Mouse (Mus musculus) E14TG2a.4 (cell line): ENCODE measurements around the gene Ess2.

Experiments used
- H3K27me3 ChIP-seq: 2 replicates; pipeline ENCODE4 v1.6.1; 2014; ENCODE audit warnings: low read length, control low read depth; ENCODE audit not compliant: insufficient read depth
- H3K36me3 ChIP-seq: 2 replicates; pipeline ENCODE4 v1.6.1; 2014; ENCODE audit warnings: low read length, control low read depth; ENCODE audit not compliant: insufficient read depth
- H3K4me1 ChIP-seq: replicated peaks from 2 replicates; pipeline ENCODE4 v1.6.1; 2014; ENCODE audit warnings: low read depth, low read length, control low read depth
- H3K4me3 ChIP-seq: replicated peaks from 2 replicates; pipeline ENCODE4 v1.5.1; 2014; ENCODE audit warnings: mild to moderate bottlenecking, low read length
- H3K9me3 ChIP-seq: 2 replicates; pipeline ENCODE4 v1.6.1; 2014; ENCODE audit warnings: low read length, control low read depth
- CTCF ChIP-seq: conservative IDR thresholded peaks from 2 replicates; pipeline ENCODE4 v1.5.1; 2014; ENCODE audit warnings: low read length
- NANOG ChIP-seq: IDR thresholded peaks from 2 replicates; pipeline ENCODE4 v1.6.1; 2014; ENCODE audit warnings: borderline replicate concordance, low read length, mixed read lengths
- POU5F1 ChIP-seq: IDR thresholded peaks from 2 replicates; pipeline ENCODE4 v1.6.1; 2014; ENCODE audit warnings: low read length, borderline replicate concordance

Gene Ess2

DNA sequence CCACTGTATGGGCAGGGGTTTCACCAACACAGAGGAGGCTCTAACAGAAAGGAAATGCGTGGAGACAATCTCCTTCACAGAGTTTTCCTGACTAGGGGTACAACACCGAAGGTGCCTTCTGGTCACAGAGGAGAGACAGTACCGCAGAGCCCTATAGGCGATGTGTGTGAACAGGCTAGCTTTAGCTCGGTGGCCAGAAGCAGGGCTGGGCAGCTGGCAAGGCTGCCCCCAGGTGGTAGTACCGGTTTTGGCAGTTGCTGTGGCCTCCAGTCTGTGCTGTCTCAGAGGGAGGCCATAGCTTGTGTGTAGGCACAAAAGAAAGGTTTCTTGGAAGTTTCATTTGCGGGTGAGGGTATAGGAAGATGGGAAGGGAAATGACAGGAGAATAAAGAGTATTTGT lies 27.7 kb upstream of the Ess2 start:
- H3K9me3 ChIP-seq = no peaks in the 10 kb centered on the region
- peaks cover 24% of the 10 kb centered on the region for H3K27me3 ChIP-seq
- TF ChIP-seq CTCF (peak; percentile 49), POU5F1 (no peak)
- H3K4me1 ChIP-seq = peaks cover 36% of the 10 kb centered on the region
- no peak overlapping the region for H3K4me3 ChIP-seq
- H3K36me3 ChIP-seq = no peaks in the 10 kb centered on the region

DNA sequence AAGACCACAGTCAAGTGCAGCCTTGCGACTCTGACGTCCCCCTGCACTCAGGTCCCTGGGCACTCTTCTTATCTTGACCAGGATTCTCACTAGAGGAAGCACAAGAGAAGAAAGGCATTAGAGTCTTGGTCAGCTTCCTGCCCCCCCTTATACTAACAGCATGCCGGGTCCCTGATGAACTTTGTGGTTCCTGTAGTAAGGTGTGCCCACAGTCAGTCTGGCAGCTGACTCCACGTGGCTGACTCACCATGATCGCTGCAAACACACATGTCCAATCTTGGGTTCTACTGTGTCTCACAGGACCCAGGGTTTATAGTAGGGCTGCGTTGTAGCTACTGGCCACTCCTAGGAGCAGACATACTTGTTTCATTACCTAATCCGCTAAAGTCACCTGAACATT lies 27.0 kb upstream of the Ess2 start:
- Histone ChIP-seq H3K36me3 (no peaks in the 10 kb centered on the region), H3K4me1 (peaks cover 40% of the 10 kb centered on the region), H3K9me3 (no peaks in the 10 kb centered on the region), H3K27me3 (peaks cover 24% of the 10 kb centered on the region), H3K4me3 (no peak overlapping the region)
- TF ChIP-seq NANOG (no peak), CTCF (no peak), POU5F1 (no peak)

GRCm38 (mm10) chr16:17936776-17937175 lies 25.6 kb upstream of the Ess2 start:
- Histone ChIP-seq H3K4me3 (peak overlapping the region; percentile 10; the same call in 1 of the 2 replicates), H3K36me3 (no peaks in the 10 kb centered on the region), H3K9me3 (no peaks in the 10 kb centered on the region), H3K27me3 (peaks cover 24% of the 10 kb centered on the region), H3K4me1 (peaks cover 44% of the 10 kb centered on the region)
- TF ChIP-seq NANOG = no peak
- TF ChIP-seq POU5F1 = no peak
- no peak for TF ChIP-seq CTCF

- no peak overlapping the region for H3K4me3 ChIP-seq
- no peak for TF ChIP-seq POU5F1
- TF ChIP-seq CTCF = no peak
- TF ChIP-seq NANOG = no peak
- H3K4me1 ChIP-seq = peaks cover 65% of the 10 kb centered on the region
- H3K36me3 ChIP-seq = peaks cover 12% of the 10 kb centered on the region
- peaks cover 24% of the 10 kb centered on the region for H3K27me3 ChIP-seq
- H3K9me3 ChIP-seq = no peaks in the 10 kb centered on the region
These were observed 23.3 kb upstream of the Ess2 start for GRCm38 (mm10) chr16:17934445-17934910.

DNA sequence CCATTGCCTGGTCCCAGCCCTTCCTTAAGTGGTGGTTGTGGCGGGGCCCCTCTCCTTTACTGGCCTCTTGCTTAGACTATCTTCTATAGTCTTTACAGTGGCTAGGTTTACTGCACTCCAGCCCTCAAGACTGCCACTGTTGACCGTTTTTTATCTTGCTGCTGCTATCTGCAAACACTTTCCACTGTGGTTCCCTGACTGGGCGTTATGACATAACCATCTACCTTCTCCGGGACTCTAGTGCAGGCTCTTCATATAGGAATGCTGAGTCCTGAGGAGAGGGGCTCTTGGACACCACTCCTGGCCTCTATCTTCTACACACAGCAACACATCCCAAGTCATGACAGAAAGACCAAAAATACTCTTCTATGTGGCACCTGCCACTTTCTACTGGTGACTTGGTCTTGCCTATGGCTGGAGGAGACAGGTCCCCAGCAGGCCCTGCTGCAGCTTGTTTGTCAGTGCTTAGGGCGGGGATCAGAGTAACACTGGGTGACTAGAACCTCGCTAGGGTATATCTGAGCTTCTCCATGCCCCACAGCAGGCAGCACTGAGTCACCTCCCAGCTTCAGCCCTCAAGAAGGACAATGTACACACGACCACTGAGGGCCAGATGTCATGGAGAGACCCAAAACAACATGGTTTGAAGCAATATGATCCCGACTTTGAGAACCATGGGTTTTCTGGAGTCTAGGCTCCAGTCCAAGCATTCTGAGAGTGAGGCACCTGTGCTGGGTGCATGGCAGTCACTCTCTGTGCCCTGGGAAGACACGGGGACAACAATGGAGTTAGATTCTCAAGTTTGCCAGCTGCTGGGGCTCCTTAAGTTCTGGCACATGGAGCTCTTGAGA lies 22.7 kb upstream of the Ess2 start:
- Histone ChIP-seq H3K9me3 (no peaks in the 10 kb centered on the region), H3K4me3 (no peak overlapping the region), H3K4me1 (peaks cover 62% of the 10 kb centered on the region), H3K36me3 (peaks cover 12% of the 10 kb centered on the region), H3K27me3 (peaks cover 24% of the 10 kb centered on the region)
- no peak for TF ChIP-seq POU5F1
- no peak for TF ChIP-seq CTCF
- no peak for TF ChIP-seq NANOG

DNA sequence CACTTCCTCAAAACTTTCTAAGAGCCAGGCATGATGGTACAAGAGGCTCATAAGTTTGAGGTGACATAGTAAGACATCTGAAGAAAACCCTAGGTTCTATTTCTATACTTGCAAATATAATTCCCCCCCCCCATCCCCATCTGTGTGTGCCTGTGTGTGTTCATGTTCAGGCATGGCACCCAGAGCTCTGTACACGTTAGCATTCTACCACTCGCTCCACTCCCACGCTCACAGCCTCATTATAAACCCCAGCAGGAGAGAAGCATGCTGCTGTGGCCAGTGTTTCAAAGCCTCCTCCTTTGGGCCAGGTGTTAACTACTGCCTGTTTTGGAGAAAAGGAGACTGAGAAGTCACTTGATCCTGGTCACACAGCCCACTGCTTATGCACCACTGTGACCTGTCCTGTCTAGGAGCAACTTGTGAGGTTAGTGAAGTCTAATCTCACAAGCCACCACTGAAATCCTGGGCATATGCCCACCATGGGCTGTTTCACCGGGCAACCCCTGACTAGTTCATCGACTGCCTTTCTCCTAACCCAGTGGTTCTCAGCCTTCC lies 20.8 kb upstream of the Ess2 start:
- peaks cover 47% of the 10 kb centered on the region for H3K4me1 ChIP-seq
- peaks cover 15% of the 10 kb centered on the region for H3K36me3 ChIP-seq
- no peak overlapping the region for H3K4me3 ChIP-seq
- no peaks in the 10 kb centered on the region for H3K9me3 ChIP-seq
- H3K27me3 ChIP-seq = peaks cover 9% of the 10 kb centered on the region
- no peak for TF ChIP-seq POU5F1
- no peak for TF ChIP-seq CTCF
- TF ChIP-seq NANOG = no peak

DNA sequence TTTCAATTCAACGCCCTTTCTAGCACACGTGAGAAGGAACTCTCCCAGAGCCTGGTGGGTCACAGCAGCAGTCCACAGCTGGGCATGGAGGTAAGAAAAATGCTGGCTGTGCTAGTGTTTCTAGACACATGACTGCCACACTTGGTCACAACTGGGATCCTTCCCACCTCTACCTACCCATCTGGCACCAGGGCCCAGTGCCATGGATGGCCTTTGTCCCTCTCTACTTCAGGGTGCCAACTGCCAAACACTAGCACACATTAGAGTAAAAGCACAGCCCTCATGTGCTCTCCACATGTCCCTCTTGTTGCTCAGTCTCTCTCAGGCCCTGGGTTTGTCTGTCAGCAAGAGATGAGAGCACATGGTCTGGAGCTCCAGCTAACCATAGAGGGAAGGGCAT lies 18.5 kb upstream of the Ess2 start:
- Histone ChIP-seq H3K4me1 (peaks cover 59% of the 10 kb centered on the region), H3K9me3 (no peaks in the 10 kb centered on the region), H3K27me3 (no peaks in the 10 kb centered on the region), H3K36me3 (peaks cover 39% of the 10 kb centered on the region), H3K4me3 (peak overlapping the region; percentile 95)
- TF ChIP-seq POU5F1 (no peak), CTCF (no peak), NANOG (no peak)

DNA sequence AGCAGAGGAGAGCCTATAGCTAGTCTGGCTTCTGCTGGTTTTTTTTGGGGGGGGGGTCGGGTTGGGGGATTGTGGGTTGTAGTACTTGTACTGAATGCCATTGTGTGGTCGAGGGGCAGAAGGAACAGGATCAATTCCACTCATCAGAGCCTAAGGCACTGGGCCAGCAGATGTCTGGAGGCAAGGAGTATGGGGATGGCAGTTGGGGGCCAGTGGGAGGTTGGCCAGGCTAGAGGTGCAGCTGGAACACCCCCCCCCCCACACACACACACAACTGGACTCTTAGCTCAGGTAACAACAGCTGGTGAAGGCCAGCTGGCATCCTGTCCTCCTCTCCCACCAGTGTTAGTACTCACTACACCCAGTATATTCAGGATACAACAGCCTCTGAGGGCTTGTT lies 18.1 kb upstream of the Ess2 start:
- Histone ChIP-seq H3K9me3 (no peaks in the 10 kb centered on the region), H3K27me3 (no peaks in the 10 kb centered on the region), H3K36me3 (peaks cover 43% of the 10 kb centered on the region), H3K4me3 (peak overlapping the region; percentile 95), H3K4me1 (peaks cover 63% of the 10 kb centered on the region)
- TF ChIP-seq NANOG (no peak), POU5F1 (no peak), CTCF (no peak)

GRCm38 (mm10) chr16:17928627-17929104 lies 17.5 kb upstream of the Ess2 start:
- no peaks in the 10 kb centered on the region for H3K27me3 ChIP-seq
- H3K4me3 ChIP-seq = peak overlapping the region; percentile 95
- TF ChIP-seq POU5F1 (no peak), NANOG (peak; percentile 88), CTCF (peak; percentile 30; the same call in 1 of the 2 replicates)
- no peaks in the 10 kb centered on the region for H3K9me3 ChIP-seq
- H3K4me1 ChIP-seq = peaks cover 69% of the 10 kb centered on the region
- H3K36me3 ChIP-seq = peaks cover 49% of the 10 kb centered on the region
